Mouse (Mus musculus): Measurements from ENCODE around the gene Vav3. TPM values are rescaled to one million over a fixed set of nuclear protein-coding genes. Genes with fewer than 3 reads are reported as not detected.

Gene Vav3
- polyA plus RNA-seq, 1 experiment from 2014 or later, result 19.9 TPM

DNA sequence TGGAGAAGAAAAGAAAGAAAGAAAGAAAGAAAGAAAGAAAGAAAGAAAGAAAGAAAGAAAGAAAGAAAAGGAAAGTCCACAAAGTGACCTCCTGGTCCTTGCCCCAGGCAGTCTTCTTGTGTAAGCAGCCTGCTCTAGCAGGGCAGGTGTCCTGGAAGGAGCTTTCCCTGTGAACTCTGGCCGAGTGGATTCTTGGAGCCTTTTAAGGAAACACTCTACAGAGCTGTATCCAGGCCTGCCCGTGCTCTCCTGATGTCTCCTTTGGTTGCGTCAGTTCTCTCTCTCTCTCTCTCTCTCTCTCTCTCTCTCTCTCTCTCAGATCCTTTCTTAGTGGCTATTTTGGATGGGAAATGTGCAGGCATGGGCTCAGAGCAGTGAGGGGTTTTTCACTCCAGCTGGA is 232.4 kb downstream of the Vav3 start:
- H3K9ac ChIP-seq, result no peak overlapping the region
- H3K4me3 ChIP-seq, result no peak overlapping the region
- no peaks in the 10 kb centered on the region for H3K27me3 ChIP-seq
- H3K9me3 ChIP-seq, result no peaks in the 10 kb centered on the region
- 68% methylated on average over 3 of the region's 3 CpGs for whole genome bisulfite sequencing
- H3K36me3 ChIP-seq, result no peaks in the 10 kb centered on the region
- peaks cover 7% of the 10 kb centered on the region; the same call in 1 of the 2 replicates for H3K4me1 ChIP-seq (replicated peaks)
- no peak overlapping the region for H3K4me2 ChIP-seq
- H3K27ac ChIP-seq (replicated peaks), result no peak overlapping the region
- no peak for ATAC-seq (ENCODE audit: low read depth)

DNA sequence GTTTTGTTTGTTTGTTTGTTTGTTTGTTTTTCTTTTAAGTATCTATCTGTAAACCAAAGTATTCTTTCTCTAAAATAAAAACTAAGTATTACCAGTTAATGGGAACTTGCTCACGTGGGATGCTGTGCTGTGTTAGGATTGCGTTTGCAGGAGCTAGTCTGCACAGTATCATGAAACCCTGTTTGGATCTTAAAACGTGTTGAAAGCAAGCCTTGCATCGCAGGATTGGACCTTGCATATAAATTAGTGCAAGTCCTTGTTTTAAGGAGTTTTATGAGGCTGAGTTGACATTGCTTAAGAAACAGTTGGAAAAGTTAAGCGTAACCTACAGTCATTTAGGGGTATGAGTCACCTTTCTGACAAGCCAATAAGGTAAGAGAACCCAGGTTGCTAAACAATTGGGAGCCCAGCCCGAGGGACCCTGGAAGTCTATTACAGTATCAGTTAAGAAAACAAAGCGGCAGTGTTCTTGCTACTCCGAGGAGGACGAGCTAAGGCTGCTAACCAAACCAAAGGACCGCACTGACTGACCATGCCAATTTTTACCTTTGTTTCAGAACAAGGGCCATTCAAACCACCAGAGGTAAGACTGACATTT is 233.2 kb downstream of the Vav3 start:
- Histone ChIP-seq H3K27me3 (no peaks in the 10 kb centered on the region), H3K9me3 (no peaks in the 10 kb centered on the region), H3K27ac (replicated peaks) (no peak overlapping the region), H3K4me1 (replicated peaks) (peaks cover 4% of the 10 kb centered on the region; the same call in 1 of the 2 replicates), H3K4me2 (no peak overlapping the region), H3K9ac (no peak overlapping the region), H3K4me3 (no peak overlapping the region), H3K36me3 (peaks cover 5% of the 10 kb centered on the region; the same call in 1 of the 2 replicates)
- WGBS, result 66% methylated on average over 10 of the region's 10 CpGs
- no peak for ATAC-seq (ENCODE audit: low read depth)

DNA sequence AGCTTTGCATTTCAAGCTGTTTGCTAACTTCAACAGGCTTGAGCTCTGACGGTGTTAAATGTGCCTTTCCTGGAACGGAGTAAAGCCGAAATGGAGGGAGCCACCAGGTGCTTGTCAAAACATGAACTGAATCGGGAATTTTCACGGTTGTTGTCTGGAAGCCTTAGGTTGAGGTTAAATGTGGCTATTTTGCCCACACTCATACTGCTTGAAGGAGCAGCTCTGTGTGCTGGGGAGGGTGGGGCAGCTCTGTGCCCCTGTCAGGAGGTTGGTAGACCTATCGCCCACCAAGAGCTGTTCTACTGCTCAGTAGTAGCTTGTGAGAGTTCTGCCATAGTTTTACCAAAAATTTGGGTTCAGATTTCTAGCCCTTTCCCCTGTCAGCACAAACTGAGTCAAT is 233.7 kb downstream of the Vav3 start:
- Histone ChIP-seq H3K27me3 (no peaks in the 10 kb centered on the region), H3K27ac (replicated peaks) (no peak overlapping the region), H3K9me3 (no peaks in the 10 kb centered on the region), H3K9ac (no peak overlapping the region), H3K36me3 (peaks cover 5% of the 10 kb centered on the region; the same call in 1 of the 2 replicates), H3K4me2 (no peak overlapping the region), H3K4me3 (no peak overlapping the region), H3K4me1 (replicated peaks) (no peaks in the 10 kb centered on the region)
- ATAC-seq (ENCODE audit: low read depth), result no peak
- WGBS, result 81% methylated on average over 6 of the region's 6 CpGs

DNA sequence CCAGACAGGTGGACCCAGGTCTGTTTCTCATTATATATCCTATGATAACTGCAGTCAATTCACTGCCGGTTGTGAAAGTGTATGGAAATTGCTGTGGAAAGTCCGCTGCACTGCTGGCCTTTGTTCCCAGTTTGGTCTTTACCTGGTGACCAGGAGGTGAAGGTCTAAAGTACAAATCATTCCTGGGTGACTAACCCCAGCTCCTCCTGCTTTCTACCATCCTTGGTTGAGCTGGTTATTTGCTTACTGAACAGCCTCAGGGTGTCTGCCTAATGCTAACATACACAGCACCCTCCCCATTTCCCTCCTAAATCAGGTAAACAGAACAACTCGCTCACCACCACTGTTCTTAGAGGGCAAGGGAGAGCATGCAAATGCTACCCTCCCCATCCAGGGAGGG is 237.9 kb downstream of the Vav3 start:
- no peak for ATAC-seq (ENCODE audit: low read depth)
- Histone ChIP-seq H3K27me3 (no peaks in the 10 kb centered on the region), H3K9me3 (no peaks in the 10 kb centered on the region), H3K4me1 (replicated peaks) (no peaks in the 10 kb centered on the region), H3K9ac (no peak overlapping the region), H3K36me3 (peaks cover 5% of the 10 kb centered on the region; the same call in 1 of the 2 replicates), H3K4me3 (no peak overlapping the region), H3K4me2 (no peak overlapping the region), H3K27ac (replicated peaks) (no peak overlapping the region)
- WGBS, result 86% methylated on average over 3 of the region's 3 CpGs

DNA sequence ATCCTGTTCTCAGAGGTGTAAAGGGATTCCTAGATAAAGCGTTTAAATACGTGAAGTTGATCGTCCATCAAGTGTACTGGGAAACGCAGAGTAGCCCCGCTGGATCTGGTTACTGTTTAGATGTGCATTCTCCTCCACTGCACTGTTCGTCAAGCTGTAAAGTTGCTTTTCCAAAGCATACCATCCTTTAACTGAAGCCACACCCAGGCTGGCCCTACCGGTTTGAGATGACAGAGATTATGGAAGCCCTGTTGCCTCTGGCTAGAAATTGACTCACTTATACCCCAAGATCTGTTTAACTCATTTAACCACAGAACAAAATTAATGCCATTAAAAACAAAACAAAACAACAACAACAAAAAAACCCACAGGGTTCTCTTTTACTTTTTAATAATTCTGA is 238.5 kb downstream of the Vav3 start:
- no peaks in the 10 kb centered on the region for H3K9me3 ChIP-seq
- H3K27me3 ChIP-seq, result no peaks in the 10 kb centered on the region
- no peak overlapping the region for H3K4me3 ChIP-seq
- no peak overlapping the region for H3K9ac ChIP-seq
- no peak overlapping the region for H3K27ac ChIP-seq (replicated peaks)
- no peak for ATAC-seq (ENCODE audit: low read depth)
- 69% methylated on average over 7 of the region's 7 CpGs for WGBS
- no peaks in the 10 kb centered on the region for H3K4me1 ChIP-seq (replicated peaks)
- H3K4me2 ChIP-seq, result no peak overlapping the region
- H3K36me3 ChIP-seq, result peaks cover 5% of the 10 kb centered on the region; the same call in 1 of the 2 replicates

DNA sequence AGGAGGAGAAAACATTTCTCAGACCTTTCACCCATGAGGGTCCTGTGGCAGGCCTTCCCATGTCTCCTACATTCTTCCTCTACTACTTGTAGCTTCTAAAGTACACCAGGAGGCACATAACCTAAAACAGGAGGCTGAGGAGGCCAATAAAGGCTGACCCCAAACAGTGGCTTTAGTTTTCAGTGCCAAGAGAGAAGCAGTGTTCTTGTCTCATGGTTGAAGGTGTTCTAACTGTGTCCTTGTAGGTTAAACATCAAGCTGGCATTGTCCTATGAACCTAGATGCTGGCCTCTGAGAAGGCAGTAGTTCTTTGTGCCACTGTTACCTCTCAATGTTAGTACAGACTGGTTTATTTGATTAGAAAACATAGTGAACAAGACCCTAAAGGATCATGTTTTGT is 245.5 kb downstream of the Vav3 start:
- ATAC-seq (ENCODE audit: low read depth), result no peak
- Histone ChIP-seq H3K4me1 (replicated peaks) (no peaks in the 10 kb centered on the region), H3K36me3 (no peaks in the 10 kb centered on the region), H3K4me2 (no peak overlapping the region), H3K4me3 (no peak overlapping the region), H3K27ac (replicated peaks) (no peak overlapping the region), H3K9ac (no peak overlapping the region), H3K27me3 (no peaks in the 10 kb centered on the region), H3K9me3 (no peaks in the 10 kb centered on the region)

DNA sequence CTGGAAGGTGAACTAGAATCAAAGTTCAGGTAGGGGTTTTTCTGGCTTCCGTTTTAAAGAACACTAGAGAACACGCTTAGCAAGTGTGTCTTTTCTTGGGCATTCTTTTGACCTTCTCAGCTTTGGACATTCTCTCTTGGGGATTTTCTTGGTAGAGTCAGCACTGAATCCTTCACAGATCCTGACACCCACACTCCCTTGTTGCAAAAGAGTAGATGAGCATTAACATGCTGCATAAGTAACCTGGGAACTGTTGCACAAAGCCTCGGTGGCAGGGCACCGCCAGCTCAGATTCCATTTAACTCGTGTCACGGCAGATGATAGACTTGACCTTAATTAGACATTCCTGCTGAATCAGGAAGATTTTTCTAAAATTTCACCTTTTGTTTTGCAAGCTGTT is 252.5 kb downstream of the Vav3 start:
- no peaks in the 10 kb centered on the region for H3K9me3 ChIP-seq
- WGBS, result 76% methylated on average over 6 of the region's 6 CpGs
- no peak overlapping the region for H3K9ac ChIP-seq
- no peak overlapping the region for H3K4me2 ChIP-seq
- H3K27me3 ChIP-seq, result no peaks in the 10 kb centered on the region
- no peak overlapping the region for H3K27ac ChIP-seq (replicated peaks)
- no peak overlapping the region for H3K4me3 ChIP-seq
- no peak for ATAC-seq (ENCODE audit: low read depth)
- peaks cover 6% of the 10 kb centered on the region; the same call in 1 of the 2 replicates for H3K4me1 ChIP-seq (replicated peaks)
- no peaks in the 10 kb centered on the region for H3K36me3 ChIP-seq

DNA sequence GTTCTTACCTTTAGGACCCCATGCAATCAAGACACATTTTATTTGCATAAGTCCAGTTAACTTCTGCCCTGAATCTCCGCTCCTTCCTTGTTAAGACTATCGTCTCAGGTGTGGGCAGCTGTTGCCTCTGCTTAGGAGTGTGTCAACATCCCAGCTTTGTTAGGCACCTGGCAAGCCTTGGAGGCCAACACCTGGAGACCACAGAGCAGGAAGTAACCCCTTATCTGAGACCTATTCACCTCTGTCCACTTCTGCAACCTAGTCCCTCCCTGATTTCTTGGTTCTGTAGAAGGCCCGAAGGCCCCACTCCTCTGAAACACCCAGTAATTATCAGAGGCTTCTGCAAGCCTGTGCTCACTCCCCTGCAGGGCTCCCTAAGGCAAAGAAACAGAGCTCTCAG is 255.6 kb downstream of the Vav3 start:
- peaks cover 6% of the 10 kb centered on the region; the same call in 1 of the 2 replicates for H3K4me1 ChIP-seq (replicated peaks)
- no peak for ATAC-seq (ENCODE audit: low read depth)
- WGBS, result 75% methylated on average over 3 of the region's 3 CpGs
- no peaks in the 10 kb centered on the region for H3K36me3 ChIP-seq
- H3K27ac ChIP-seq (replicated peaks), result 0 out of 2 replicates have a peak overlapping the region, but pooled peaks have one; percentile 28
- no peak overlapping the region for H3K9ac ChIP-seq
- H3K4me3 ChIP-seq, result no peak overlapping the region
- H3K27me3 ChIP-seq, result no peaks in the 10 kb centered on the region
- H3K9me3 ChIP-seq, result no peaks in the 10 kb centered on the region
- H3K4me2 ChIP-seq, result no peak overlapping the region

DNA sequence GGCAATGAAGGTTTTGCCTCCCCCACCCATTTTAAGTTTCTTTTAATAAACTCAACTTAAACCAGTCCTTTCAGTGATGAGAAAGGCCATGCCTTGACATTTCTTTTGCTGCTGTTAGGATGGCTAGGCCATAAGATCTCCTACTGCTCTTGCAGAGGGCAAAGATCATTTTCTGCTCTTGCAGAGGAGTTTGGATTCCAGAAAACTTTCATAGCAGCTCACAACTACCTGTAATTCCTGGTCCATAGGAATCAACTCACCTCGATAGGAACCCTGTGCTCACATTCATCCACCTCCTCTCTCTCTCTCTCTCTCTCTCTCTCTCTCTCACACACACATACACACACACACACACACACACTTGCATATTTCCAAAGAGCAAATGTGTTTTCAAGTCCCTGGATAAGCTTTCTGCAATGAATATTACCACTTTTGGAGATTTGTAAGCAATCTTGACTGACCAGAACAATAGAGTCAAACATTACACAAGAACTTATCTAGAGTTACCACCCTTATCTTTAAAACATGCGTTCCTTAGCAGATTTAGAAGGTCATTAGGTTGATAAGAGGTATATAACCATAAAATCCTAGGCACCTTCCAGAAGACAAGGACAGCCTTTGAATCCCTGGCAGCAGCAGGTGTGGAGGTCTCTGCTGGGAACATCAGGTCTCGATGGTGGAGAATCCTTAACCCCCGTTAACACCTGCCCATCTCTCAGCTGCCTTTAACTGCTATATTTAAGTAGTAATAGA is 260.4 kb downstream of the Vav3 start:
- WGBS, result 85% methylated on average over 4 of the region's 4 CpGs
- no peak for ATAC-seq (ENCODE audit: low read depth)
- no peak overlapping the region for H3K4me2 ChIP-seq

DNA sequence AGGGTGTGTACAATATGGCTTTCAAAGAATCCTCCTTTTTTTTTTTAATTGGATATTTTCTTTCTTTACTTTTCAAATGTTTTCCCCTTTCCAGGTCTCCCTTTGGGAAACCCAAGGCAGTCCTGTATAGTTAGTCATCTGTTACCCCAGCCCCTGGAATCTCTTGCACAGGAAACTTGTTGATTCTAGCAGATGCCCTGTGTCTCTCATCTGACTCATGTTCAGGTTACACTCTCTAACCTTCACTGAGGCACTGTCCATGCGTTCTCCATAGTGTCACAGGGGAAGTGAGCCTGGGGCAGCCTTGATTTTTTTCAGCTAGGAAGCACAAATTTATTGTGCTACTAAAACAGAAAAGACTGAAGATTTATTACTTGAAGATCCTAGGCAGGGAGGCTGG is 262.3 kb downstream of the Vav3 start:
- 68% methylated on average over 1 of the region's 1 CpGs for WGBS
- H3K9me3 ChIP-seq, result no peaks in the 10 kb centered on the region

More for the DNA sequence above, 260.4 kb downstream of the Vav3 start:
- H3K4me1 ChIP-seq (replicated peaks), result peaks cover 6% of the 10 kb centered on the region; the same call in 1 of the 2 replicates
- H3K9me3 ChIP-seq, result no peaks in the 10 kb centered on the region
- no peaks in the 10 kb centered on the region for H3K27me3 ChIP-seq
- no peaks in the 10 kb centered on the region for H3K36me3 ChIP-seq
- no peak overlapping the region for H3K9ac ChIP-seq
- H3K4me3 ChIP-seq, result no peak overlapping the region
- no peak overlapping the region for H3K27ac ChIP-seq (replicated peaks)

DNA sequence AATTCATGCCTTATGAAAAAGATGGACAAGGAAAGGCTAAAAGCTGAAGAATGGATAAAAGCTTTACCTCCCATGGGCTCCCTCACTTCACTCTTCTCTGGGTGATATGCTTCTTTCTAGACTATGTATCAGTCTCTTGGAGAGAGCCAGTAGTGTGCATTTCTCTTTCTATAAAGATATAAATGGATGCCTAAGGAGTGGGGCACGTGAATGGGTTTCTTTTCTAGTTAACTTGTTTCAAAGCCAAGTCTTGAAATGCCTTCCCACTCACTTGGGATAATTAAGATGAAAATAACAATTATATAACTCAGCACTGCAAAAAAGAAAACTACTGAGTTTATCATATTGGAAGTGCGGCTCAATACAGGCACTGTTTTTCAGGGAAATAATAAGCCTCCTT is 265.7 kb downstream of the Vav3 start:
- ATAC-seq (ENCODE audit: low read depth), result no peak
- H3K9me3 ChIP-seq, result no peaks in the 10 kb centered on the region
- H3K4me2 ChIP-seq, result no peak overlapping the region
- no peaks in the 10 kb centered on the region for H3K4me1 ChIP-seq (replicated peaks)
- H3K27ac ChIP-seq (replicated peaks), result no peak overlapping the region
- H3K36me3 ChIP-seq, result no peaks in the 10 kb centered on the region
- H3K4me3 ChIP-seq, result no peak overlapping the region
- WGBS, result 83% methylated on average over 2 of the region's 2 CpGs
- no peaks in the 10 kb centered on the region for H3K27me3 ChIP-seq
- H3K9ac ChIP-seq, result no peak overlapping the region

More for the DNA sequence above, 262.3 kb downstream of the Vav3 start:
- Histone ChIP-seq H3K27me3 (no peaks in the 10 kb centered on the region), H3K4me1 (replicated peaks) (no peaks in the 10 kb centered on the region), H3K4me3 (no peak overlapping the region), H3K9ac (no peak overlapping the region), H3K27ac (replicated peaks) (no peak overlapping the region), H3K36me3 (no peaks in the 10 kb centered on the region), H3K4me2 (no peak overlapping the region)
- ATAC-seq (ENCODE audit: low read depth), result no peak

DNA sequence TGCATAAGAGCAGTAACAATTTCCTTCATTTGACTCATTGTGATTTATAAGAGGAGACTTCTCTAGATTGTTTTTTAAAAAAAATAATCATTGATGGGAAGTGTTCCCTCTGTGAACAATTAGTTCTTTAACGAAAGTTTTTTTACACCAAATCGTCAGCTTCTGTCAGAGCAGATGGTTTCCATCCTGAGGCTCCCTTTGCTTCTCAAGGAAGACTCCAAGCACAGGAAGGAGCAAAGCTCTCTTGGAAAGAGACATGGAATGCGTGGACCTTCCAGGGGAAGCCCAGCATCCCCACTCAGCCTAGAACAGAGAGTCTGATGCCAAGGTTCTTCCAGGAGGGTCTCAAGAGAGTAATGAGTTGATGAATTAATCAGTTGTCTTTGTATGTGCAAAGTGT is 281.3 kb downstream of the Vav3 start:
- no peaks in the 10 kb centered on the region for H3K36me3 ChIP-seq
- H3K9me3 ChIP-seq, result no peaks in the 10 kb centered on the region
- H3K4me3 ChIP-seq, result no peak overlapping the region
- no peak for ATAC-seq (ENCODE audit: low read depth)
- H3K9ac ChIP-seq, result no peak overlapping the region
- no peaks in the 10 kb centered on the region; the same call in 1 of the 2 replicates for H3K4me1 ChIP-seq (replicated peaks)
- no peak overlapping the region for H3K4me2 ChIP-seq
- no peaks in the 10 kb centered on the region for H3K27me3 ChIP-seq
- no peak overlapping the region for H3K27ac ChIP-seq (replicated peaks)
- WGBS, result 78% methylated on average over 3 of the region's 3 CpGs
